Mouse (Mus musculus) myocyte (in vitro differentiated cells): ENCODE results near the gene Arid1b.

Source experiments
- CEBPB ChIP-seq: IDR thresholded peaks from 2 replicates; pipeline ENCODE4 v1.6.1; 2011; ENCODE audit warnings: mild to moderate bottlenecking, moderate library complexity; ENCODE audit not compliant: poor library complexity, insufficient read depth, severe bottlenecking
- E2F4 ChIP-seq: IDR thresholded peaks from one replicate; pipeline ENCODE4 v1.6.1; 2011; ENCODE audit warnings: mild to moderate bottlenecking, control low read depth, moderate library complexity; ENCODE audit not compliant: insufficient read depth
- MAX ChIP-seq: IDR thresholded peaks from one replicate; pipeline ENCODE4 v1.6.1; 2011; ENCODE audit warnings: low read depth, mild to moderate bottlenecking, control low read depth
- MYOG ChIP-seq, 3 experiments: IDR thresholded peaks; one replicate each; pipeline ENCODE4 v1.6.1; 2011; ENCODE audit warnings: control low read depth in 2 of 3, low read depth in 2 of 3, mild to moderate bottlenecking in 2 of 3; ENCODE audit not compliant: insufficient read length in 2 of 3, control insufficient read depth in 1 of 3, insufficient read depth in 1 of 3
- POLR2A ChIP-seq: IDR thresholded peaks from one replicate; pipeline ENCODE4 v1.6.1; 2011; ENCODE audit warnings: low read depth, mild to moderate bottlenecking, control low read depth, moderate library complexity; ENCODE audit not compliant: insufficient read length
- POLR2AphosphoS2 ChIP-seq: IDR thresholded peaks from one replicate; pipeline ENCODE4 v1.6.1; 2011; ENCODE audit warnings: low read depth, control low read depth; ENCODE audit not compliant: insufficient read length
- REST ChIP-seq: IDR thresholded peaks from one replicate; pipeline ENCODE4 v1.6.1; 2011; ENCODE audit warnings: mild to moderate bottlenecking, control low read depth, moderate library complexity; ENCODE audit not compliant: insufficient read depth, insufficient read length
- SRF ChIP-seq: IDR thresholded peaks from one replicate; pipeline ENCODE4 v1.6.1; 2011; ENCODE audit warnings: low read depth; ENCODE audit not compliant: control insufficient read depth, insufficient read length
- TCF12 ChIP-seq: IDR thresholded peaks from one replicate; pipeline ENCODE4 v1.6.1; 2011; ENCODE audit warnings: mild to moderate bottlenecking, control low read depth; ENCODE audit not compliant: poor library complexity, insufficient read depth, severe bottlenecking
- TCF3 ChIP-seq: IDR thresholded peaks from one replicate; pipeline ENCODE4 v1.6.1; 2011; ENCODE audit warnings: low read depth, control low read depth; ENCODE audit not compliant: insufficient read length
- USF1 ChIP-seq: IDR thresholded peaks from one replicate; pipeline ENCODE4 v1.6.1; 2011; ENCODE audit warnings: low read depth, mild to moderate bottlenecking, control low read depth, moderate library complexity

DNA sequence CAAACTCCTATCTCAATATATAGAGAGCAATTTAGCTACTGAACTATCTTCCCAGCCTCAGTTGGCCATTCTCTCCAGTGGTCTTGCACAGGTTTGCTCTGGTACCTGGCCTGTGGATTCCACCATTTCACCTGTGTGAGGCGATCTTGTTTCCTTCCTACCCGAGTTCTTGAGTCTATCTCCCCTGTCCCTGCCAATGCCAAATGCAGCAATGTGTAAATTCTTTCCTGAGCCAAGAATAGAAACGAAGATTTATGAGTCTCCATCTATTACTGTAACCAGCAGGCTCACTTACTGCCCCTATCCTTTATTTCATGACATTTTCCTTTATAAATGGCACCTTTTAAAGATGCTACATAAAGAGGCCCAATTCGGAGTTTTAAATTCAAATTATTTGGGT lies 376.9 kb downstream of the Arid1b start:
- TF ChIP-seq POLR2A (no peak), POLR2AphosphoS2 (no peak), E2F4 (no peak), USF1 (no peak), MAX (no peak), MYOG (IDR thresholded peaks at IDR 0.05; ENCODE audit: control insufficient read depth in 1 of 3, insufficient read depth in 1 of 3, insufficient read length in 2 of 3, low read depth in 2 of 3) (no peak), TCF12 (no peak), REST (no peak), CEBPB (no peak), SRF (no peak), TCF3 (no peak)
